Mouse (Mus musculus) adrenal gland, postnatal 25 days (tissue): Measurements from ENCODE around the gene Ctf2. TPM values are rescaled to one million over a fixed set of nuclear protein-coding genes. Genes with fewer than 3 reads are reported as not detected.
"Not testable (repeated sequence)": the region's sequence is repeated elsewhere in the genome, so short reads cannot be mapped to it uniquely, and the experiment has no call there.

Experiments used
- DNase-seq: peaks from one replicate; pipeline ENCODE4 v3.0.0; 2021; ENCODE audit warnings: mixed read lengths
- long read RNA-seq: library from polyadenylated mRNA; stranded (forward); transcript quantifications from one replicate; pipeline ENCODE4 v2.0.0, GENCODE M21; 2021
- total RNA-seq: library from RNA; stranded (reverse); gene quantifications from 2 replicates; pipeline ENCODE4 v1.2.3, GENCODE M21; 2021

Ctf2 gene
- total RNA-seq, result not detected in 2 replicates
- long read RNA-seq, result 0 reads

GRCm38 (mm10) chr7:127732066-127732465 lies at the start of gene Ctf2:
Ctf2 (minus strand) TSS chr7:127732166.
- not testable (repeated sequence) for DNase-seq

GRCm38 (mm10) chr7:127778350-127778749 lies 46.4 kb upstream of the Ctf2 start:
- DNase-seq, result no peak

- DNase-seq, result peak; percentile 72
Observed at GRCm38 (mm10) chr7:127777474-127778266, 45.7 kb upstream of the Ctf2 start.

- DNase-seq, result peak; percentile 96
Observed at GRCm38 (mm10) chr7:127776878-127777473, 45.0 kb upstream of the Ctf2 start.

- peak; percentile 92 for DNase-seq
Observed at GRCm38 (mm10) chr7:127776426-127776825, 44.5 kb upstream of the Ctf2 start, which contains the start of gene Setd1a. Setd1a (plus strand) TSS chr7:127776670.

GRCm38 (mm10) chr7:127775837-127776236 lies 43.9 kb upstream of the Ctf2 start:
- DNase-seq, result not testable (repeated sequence)

GRCm38 (mm10) chr7:127773664-127774384 lies 41.9 kb upstream of the Ctf2 start:
- DNase-seq, result peak; percentile 77

GRCm38 (mm10) chr7:127772557-127772956 lies 40.6 kb upstream of the Ctf2 start:
- no peak for DNase-seq

GRCm38 (mm10) chr7:127772080-127772479 lies 40.1 kb upstream of the Ctf2 start:
- no peak for DNase-seq

GRCm38 (mm10) chr7:127771262-127771661 lies 39.3 kb upstream of the Ctf2 start:
- DNase-seq, result no peak

GRCm38 (mm10) chr7:127770039-127770905 lies 38.3 kb upstream of the Ctf2 start:
- no peak for DNase-seq

GRCm38 (mm10) chr7:127769651-127770038 lies 37.7 kb upstream of the Ctf2 start, which contains the start of gene Orai3:
Orai3 (plus strand) TSS chr7:127769815.
- peak; percentile 90 for DNase-seq

GRCm38 (mm10) chr7:127768997-127769593 lies 37.1 kb upstream of the Ctf2 start:
- DNase-seq, result peak; percentile 91

- no peak for DNase-seq
Observed at GRCm38 (mm10) chr7:127768346-127768996, 36.5 kb upstream of the Ctf2 start.

- DNase-seq, result no peak
Observed at GRCm38 (mm10) chr7:127767671-127768345, 35.8 kb upstream of the Ctf2 start.

GRCm38 (mm10) chr7:127766851-127767609 lies 35.1 kb upstream of the Ctf2 start:
- DNase-seq, result no peak

- no peak for DNase-seq
Observed at GRCm38 (mm10) chr7:127765756-127766155, 33.8 kb upstream of the Ctf2 start.

- no peak for DNase-seq
Observed at GRCm38 (mm10) chr7:127763642-127764041, 31.7 kb upstream of the Ctf2 start.

- DNase-seq, result peak; percentile 67
Observed at GRCm38 (mm10) chr7:127761026-127761425, 29.1 kb upstream of the Ctf2 start.
